Mouse (Mus musculus): ENCODE measurements around the gene Atp1b2. TPM values are rescaled to one million over a fixed set of nuclear protein-coding genes. Genes with fewer than 3 reads are reported as not detected.

The Atp1b2 gene
- total and polyA plus RNA-seq, 3 experiments: 13.4 to 136 TPM; not detected in 1

- DNase-seq (ENCODE audit: low read depth, low spot score): no peak
- peak overlapping the region; percentile 56 to 80 for H3K4me3 ChIP-seq (ENCODE audit: control insufficient read depth in 1 of 2, insufficient read depth in 1 of 2, low read depth in 2 of 2, low read length in 2 of 2)
- TF ChIP-seq USF1 (IDR thresholded peaks at IDR 0.05; ENCODE audit: low read depth, low read length): no peak
- peak; percentile 64; the same call in 1 of the 2 replicates for TF ChIP-seq MAZ (IDR thresholded peaks at IDR 0.05; ENCODE audit: low read depth, low read length)
- TF ChIP-seq RAD21 (IDR thresholded peaks at IDR 0.05; ENCODE audit: low read depth, low read length): no peak
- TF ChIP-seq E2F4 (IDR thresholded peaks at IDR 0.05; ENCODE audit: borderline replicate concordance, low read depth, low read length): no peak
- 0 out of 2 replicates have a peak, but pooled peaks have one; percentile 18 for TF ChIP-seq TCF12 (IDR thresholded peaks at IDR 0.05; ENCODE audit: low read depth, low read length)
- TF ChIP-seq SIN3A (IDR thresholded peaks at IDR 0.05; ENCODE audit: low read length): 0 out of 2 replicates have a peak, but pooled peaks have one; percentile 47
- no peak; the same call in 1 of the 2 replicates for TF ChIP-seq MAX (IDR thresholded peaks at IDR 0.05; ENCODE audit: low read length)
- no peak for TF ChIP-seq POLR2A (IDR thresholded peaks at IDR 0.05; ENCODE audit: control insufficient read depth in 1 of 2, insufficient read depth in 1 of 2, low read depth in 1 of 2, low read length in 2 of 2, poor library complexity in 1 of 2)
- TF ChIP-seq JUND (IDR thresholded peaks at IDR 0.05; ENCODE audit: low read depth, low read length): no peak
- no peak for TF ChIP-seq ETS1 (IDR thresholded peaks at IDR 0.05; ENCODE audit: low read depth, low read length)
- no peak for TF ChIP-seq GATA1 (IDR thresholded peaks at IDR 0.05; ENCODE audit: low read depth, low read length)
- peak in 1 of 2 experiments; percentile 11; a peak in 1 of 4 replicates for TF ChIP-seq EP300 (IDR thresholded peaks at IDR 0.05; ENCODE audit: low read depth in 1 of 2, low read length in 2 of 2)
- TF ChIP-seq MXI1 (IDR thresholded peaks at IDR 0.05; ENCODE audit: low read depth, low read length): peak; percentile 51; the same call in 1 of the 2 replicates
- H3K27me3 ChIP-seq (ENCODE audit: control insufficient read depth in 1 of 2, insufficient read depth in 2 of 2, low read length in 2 of 2): no peaks in the 10 kb centered on the region
- H3K79me2 ChIP-seq (ENCODE audit: control insufficient read depth, insufficient read depth, low read length, poor library complexity): peaks cover 6% of the 10 kb centered on the region
- H3K9ac ChIP-seq (ENCODE audit: control insufficient read depth, low read depth, low read length, poor library complexity, severe bottlenecking): peak overlapping the region; percentile 73
- H3K36me3 ChIP-seq (ENCODE audit: control insufficient read depth in 1 of 2, insufficient read depth in 2 of 2, low read length in 2 of 2): peaks cover 1 to 37% of the 10 kb centered on the region in 2 experiments; a peak in 3 of 4 replicates
- no peaks in the 10 kb centered on the region for H3K9me3 ChIP-seq (replicated peaks; ENCODE audit: insufficient read depth, low read length)
- peak overlapping the region; percentile 50 for H3K27ac ChIP-seq (ENCODE audit: control insufficient read depth, low read depth, low read length)
- H3K4me1 ChIP-seq (ENCODE audit: control insufficient read depth in 1 of 2, insufficient read depth in 2 of 2, low read length in 2 of 2): peaks cover 32 to 58% of the 10 kb centered on the region in 2 experiments
Observed at GRCm38 (mm10) chr11:69604795-69605664, 712 bp downstream of the Atp1b2 start.

DNA sequence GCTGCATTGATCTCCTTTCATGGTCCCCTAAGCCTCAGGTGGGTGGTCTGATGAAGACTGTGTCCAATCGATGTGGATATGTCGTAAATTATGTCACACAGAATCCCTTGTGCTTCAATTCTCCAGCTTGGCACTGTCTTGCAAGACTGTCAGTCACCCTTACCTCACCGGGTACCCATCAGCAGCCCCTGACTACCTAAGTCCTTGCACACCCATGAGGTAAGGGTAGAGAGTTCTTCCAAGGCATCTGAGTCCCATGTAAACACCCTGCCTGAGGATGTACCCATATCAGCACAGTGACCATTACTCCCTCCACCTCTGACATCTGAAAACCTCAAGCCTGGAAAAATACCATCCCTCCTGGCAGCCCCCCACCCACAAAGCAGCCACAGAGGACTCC lies 1.4 kb downstream of the Atp1b2 start:
- Histone ChIP-seq H3K79me2 (ENCODE audit: control insufficient read depth, insufficient read depth, low read length, poor library complexity) (peaks cover 6% of the 10 kb centered on the region), H3K9me3 (replicated peaks; ENCODE audit: insufficient read depth, low read length) (no peaks in the 10 kb centered on the region), H3K4me3 (ENCODE audit: control insufficient read depth in 1 of 2, insufficient read depth in 1 of 2, low read depth in 2 of 2, low read length in 2 of 2) (peak overlapping the region; percentile 56 to 80), H3K4me1 (ENCODE audit: control insufficient read depth in 1 of 2, insufficient read depth in 2 of 2, low read length in 2 of 2) (peaks cover 28 to 57% of the 10 kb centered on the region in 2 experiments), H3K27ac (ENCODE audit: control insufficient read depth, low read depth, low read length) (no peak overlapping the region), H3K36me3 (ENCODE audit: control insufficient read depth in 1 of 2, insufficient read depth in 2 of 2, low read length in 2 of 2) (peaks cover 1 to 32% of the 10 kb centered on the region in 2 experiments; a peak in 3 of 4 replicates), H3K9ac (ENCODE audit: control insufficient read depth, low read depth, low read length, poor library complexity, severe bottlenecking) (peak overlapping the region; percentile 73), H3K27me3 (ENCODE audit: control insufficient read depth in 1 of 2, insufficient read depth in 2 of 2, low read length in 2 of 2) (no peaks in the 10 kb centered on the region)
- DNase-seq (ENCODE audit: low read depth, low spot score): peak; percentile 51
- TF ChIP-seq POLR2AphosphoS5 (IDR thresholded peaks at IDR 0.05; ENCODE audit: borderline replicate concordance, low read depth, low read length) (peak; percentile 37; the same call in 1 of the 2 replicates), MYC (IDR thresholded peaks at IDR 0.05; ENCODE audit: low read depth, low read length) (no peak), EP300 (IDR thresholded peaks at IDR 0.05; ENCODE audit: low read depth in 1 of 2, low read length in 2 of 2) (no peak)
